Mouse (Mus musculus): ENCODE results near the gene Tmem30c. TPM values are rescaled to one million over a fixed set of nuclear protein-coding genes. Genes with fewer than 3 reads are reported as not detected.

Tmem30c gene
- 2.2 and 2.8 TPM in 2 replicates for polyA plus RNA-seq (2012; rRNA removed)

DNA sequence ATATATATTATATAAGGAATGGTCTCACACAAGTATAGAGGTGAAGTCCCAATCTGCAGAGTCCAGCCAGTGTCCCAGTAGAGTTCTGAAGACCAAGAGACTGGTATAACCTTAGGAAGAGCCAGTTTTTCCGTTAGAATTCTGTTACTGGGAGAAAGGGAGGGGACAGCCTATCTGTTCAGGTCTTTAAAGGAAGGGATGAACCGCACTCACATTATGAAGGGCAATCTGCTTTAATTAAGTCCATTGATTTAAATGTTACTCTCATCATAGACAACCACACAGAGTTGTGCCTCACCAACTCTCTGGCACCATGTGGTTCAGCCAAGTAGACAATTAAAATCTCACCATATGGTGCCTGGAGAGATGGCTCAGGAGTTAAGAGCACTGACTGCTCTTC, at the start of gene Tmem30c:
Tmem30c (minus strand) TSS at position 101 of the 400 bp plus-strand sequence.

DNA sequence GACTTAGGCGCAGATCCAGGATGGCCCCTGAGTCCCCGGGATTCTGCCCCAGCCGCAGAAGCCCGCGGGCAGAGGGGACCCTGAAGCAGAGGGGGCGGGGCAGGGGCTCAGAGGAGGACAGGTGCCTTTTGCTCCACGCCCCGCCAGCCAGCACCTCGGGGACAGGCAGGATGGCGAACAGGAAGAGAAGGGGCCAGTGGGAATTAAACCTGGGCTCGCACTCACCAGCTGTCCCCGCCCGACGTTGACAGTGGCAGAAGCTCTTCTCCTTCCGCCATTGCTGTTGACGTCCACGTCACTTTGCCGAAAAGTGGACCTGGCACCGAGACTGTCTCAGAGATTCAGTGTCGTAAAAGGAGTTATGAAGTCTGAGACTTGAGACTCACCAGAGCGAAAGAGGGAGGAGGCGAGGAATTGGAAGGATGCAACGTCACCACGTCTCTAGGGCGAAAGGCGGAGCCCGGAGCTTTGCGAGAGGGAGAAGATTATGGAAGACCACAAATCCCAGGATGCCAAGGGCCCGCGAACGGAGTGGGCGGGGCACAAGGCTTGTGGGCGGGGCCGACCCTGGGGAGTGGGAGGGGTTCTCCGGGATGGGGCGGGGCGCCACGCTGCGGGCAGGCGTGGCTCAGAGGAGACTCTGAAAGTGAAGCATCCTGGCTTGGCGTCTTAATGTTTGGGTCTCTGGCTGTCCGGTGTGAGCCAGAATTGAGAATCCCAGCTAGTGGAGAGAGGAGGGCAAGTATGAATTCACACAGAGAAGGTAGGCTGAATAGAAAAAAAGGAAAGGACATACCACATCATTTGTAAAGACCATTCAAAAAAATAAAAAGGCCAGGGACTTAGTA, 61.4 kb downstream of the Tmem30c start, which contains the start of gene Tbc1d23:
Tbc1d23 (minus strand) TSS at position 416 of the 848 bp plus-strand sequence.

Other genes starting within 250 kb of the Tmem30c start
- 0.03 TPM in 1 of 2 replicates, not detected in the other for gene Tmem45a2, start 221.5 kb downstream of the Tmem30c start, polyA plus RNA-seq (2012; rRNA removed)
- gene Tomm70a, start 171.2 kb downstream of the Tmem30c start, polyA plus RNA-seq (2012; rRNA removed), result 61.1 and 64.4 TPM in 2 replicates
- 24.1 and 26.3 TPM in 2 replicates for gene Nit2, start 125.5 kb downstream of the Tmem30c start, polyA plus RNA-seq (2012; rRNA removed)
- 49.6 and 51.4 TPM in 2 replicates for gene Tbc1d23, start 61.4 kb downstream of the Tmem30c start, polyA plus RNA-seq (2012; rRNA removed)
- 2.0 and 2.4 TPM in 2 replicates for gene Filip1l, start 60.2 kb upstream of the Tmem30c start, polyA plus RNA-seq (2012; rRNA removed)

Measured in central nervous system, embryonic 18 days (tissue).